Mouse (Mus musculus): Measurements from ENCODE around the gene Slc23a4.

GRCm38 (mm10) chr6:34989263-34989662 lies 1.1 kb upstream of the Slc23a4 start:
- TF ChIP-seq POLR2A (IDR thresholded peaks at IDR 0.05; ENCODE audit: borderline replicate concordance, low read depth, low read length) (no peak), CTCF (IDR thresholded peaks at IDR 0.05; ENCODE audit: low read depth, low read length) (no peak)
